Mouse (Mus musculus): ENCODE measurements around the gene Wnt6. TPM values are rescaled to one million over a fixed set of nuclear protein-coding genes. Genes with fewer than 3 reads are reported as not detected.
"Not testable (repeated sequence)": the region's sequence is repeated elsewhere in the genome, so short reads cannot be mapped to it uniquely, and the experiment has no call there.

Wnt6 gene
- polyA plus RNA-seq, 1 experiment from 2014 or later = 0.12 TPM

GRCm38 (mm10) chr1:74816612-74817199, 45.0 kb downstream of the Wnt6 start:
- Histone ChIP-seq H3K27me3 (ENCODE audit: insufficient read depth, low read length) (0 out of 2 replicates have a peak, but pooled peaks cover 3% of the 10 kb centered on the region), H3K9me3 (ENCODE audit: low read length) (no peaks in the 10 kb centered on the region), H3K4me2 (ENCODE audit: low read depth, low read length) (peak overlapping the region; percentile 75), H3K27ac (ENCODE audit: low read depth) (peak overlapping the region; percentile 85), H3K36me3 (replicated peaks; ENCODE audit: insufficient read depth, low read length) (no peaks in the 10 kb centered on the region), H3K9ac (replicated peaks) (peak overlapping the region; percentile 83), H3K4me1 (ENCODE audit: insufficient read depth) (no peaks in the 10 kb centered on the region), H3K4me3 (ENCODE audit: low read depth, low read length) (peak overlapping the region; percentile 72)
- WGBS (ENCODE audit: insufficient replicate concordance) = 7% methylated on average over 38 of the region's 38 CpGs
- peak; percentile 89 for DNase-seq
- TF ChIP-seq EP300 (IDR thresholded peaks at IDR 0.05; ENCODE audit: low read depth) = no peak
- no peak for TF ChIP-seq CTCF (IDR thresholded peaks at IDR 0.05; ENCODE audit: low read depth)
- ATAC-seq = peak; percentile 93

- Histone ChIP-seq H3K27me3 (ENCODE audit: insufficient read depth, low read length) (no peaks in the 10 kb centered on the region), H3K4me3 (ENCODE audit: low read depth, low read length) (peak overlapping the region; percentile 72), H3K9me3 (ENCODE audit: low read length) (no peaks in the 10 kb centered on the region), H3K36me3 (replicated peaks; ENCODE audit: insufficient read depth, low read length) (no peaks in the 10 kb centered on the region), H3K4me1 (ENCODE audit: insufficient read depth) (no peaks in the 10 kb centered on the region), H3K4me2 (ENCODE audit: low read depth, low read length) (peak overlapping the region; percentile 75), H3K9ac (replicated peaks) (peak overlapping the region; percentile 83), H3K27ac (ENCODE audit: low read depth) (peak overlapping the region; percentile 85)
- no peak for DNase-seq
- peak; percentile 30 for ATAC-seq
- TF ChIP-seq CTCF (IDR thresholded peaks at IDR 0.05; ENCODE audit: low read depth) (no peak), EP300 (IDR thresholded peaks at IDR 0.05; ENCODE audit: low read depth) (no peak)
- 13% methylated on average over 14 of the region's 14 CpGs for WGBS (ENCODE audit: insufficient replicate concordance)
Observed at GRCm38 (mm10) chr1:74817219-74817618, 45.5 kb downstream of the Wnt6 start.

DNA sequence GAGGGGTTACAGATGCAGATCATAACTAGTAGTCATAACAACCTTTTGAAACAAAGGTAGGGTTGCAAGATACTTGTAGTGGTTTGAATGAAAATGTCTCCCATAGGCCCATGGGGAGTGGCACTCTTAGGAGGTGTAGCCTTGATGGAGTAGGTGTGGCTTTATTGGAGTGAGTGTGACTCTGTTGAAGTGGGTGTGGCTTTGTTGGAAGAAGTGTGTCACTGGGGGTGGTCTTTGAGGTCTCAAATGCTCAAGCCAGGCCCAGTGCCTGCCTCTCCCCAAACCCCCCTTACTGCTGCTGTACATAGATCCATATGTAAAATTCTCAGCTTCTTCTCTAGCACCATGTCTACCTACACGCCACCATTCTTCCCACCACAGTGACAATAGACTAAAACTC, 46.8 kb downstream of the Wnt6 start:
- DNase-seq (no peak), ATAC-seq (no peak)
- Histone ChIP-seq H3K4me1 (ENCODE audit: insufficient read depth) (no peaks in the 10 kb centered on the region), H3K27me3 (ENCODE audit: insufficient read depth, low read length) (no peaks in the 10 kb centered on the region), H3K4me3 (ENCODE audit: low read depth, low read length) (no peak overlapping the region), H3K36me3 (replicated peaks; ENCODE audit: insufficient read depth, low read length) (no peaks in the 10 kb centered on the region), H3K9me3 (ENCODE audit: low read length) (no peaks in the 10 kb centered on the region), H3K4me2 (ENCODE audit: low read depth, low read length) (no peak overlapping the region), H3K9ac (replicated peaks) (no peak overlapping the region), H3K27ac (ENCODE audit: low read depth) (no peak overlapping the region)
- WGBS (ENCODE audit: insufficient replicate concordance) = 83% methylated on average over 1 of the region's 1 CpGs
- TF ChIP-seq CTCF (IDR thresholded peaks at IDR 0.05; ENCODE audit: low read depth) = no peak
- no peak for TF ChIP-seq EP300 (IDR thresholded peaks at IDR 0.05; ENCODE audit: low read depth)

DNA sequence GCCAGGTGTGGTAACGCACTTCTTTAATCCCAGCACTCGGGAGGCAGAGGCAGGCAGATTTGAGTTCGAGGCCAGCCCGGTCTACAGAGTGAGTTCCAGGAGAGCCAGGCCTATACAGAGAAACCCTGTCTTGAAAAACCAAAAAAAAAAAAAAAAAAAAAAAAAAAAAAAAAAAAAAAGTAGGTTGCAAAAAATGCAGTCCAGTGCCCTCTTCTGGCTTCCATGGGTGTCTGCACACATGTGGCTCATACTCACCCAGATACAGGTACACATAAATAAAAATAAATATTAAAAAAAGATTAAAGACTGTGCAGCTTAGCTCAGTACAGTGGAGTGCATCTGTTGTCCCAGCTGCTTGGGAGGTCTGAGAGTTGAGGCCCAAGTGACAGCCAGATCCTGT, 51.9 kb downstream of the Wnt6 start:
- not testable (repeated sequence) for H3K36me3 ChIP-seq (replicated peaks; ENCODE audit: insufficient read depth, low read length); DNase-seq; H3K4me3 ChIP-seq (ENCODE audit: low read depth, low read length); H3K27me3 ChIP-seq (ENCODE audit: insufficient read depth, low read length); H3K4me1 ChIP-seq (ENCODE audit: insufficient read depth); H3K27ac ChIP-seq (ENCODE audit: low read depth); H3K9me3 ChIP-seq (ENCODE audit: low read length); H3K4me2 ChIP-seq (ENCODE audit: low read depth, low read length); H3K9ac ChIP-seq (replicated peaks); ATAC-seq
- 0 out of 2 replicates have a peak, but pooled peaks have one; percentile 10 for TF ChIP-seq CTCF (IDR thresholded peaks at IDR 0.05; ENCODE audit: low read depth)
- WGBS (ENCODE audit: insufficient replicate concordance) = 92% methylated on average over 4 of the region's 4 CpGs

GRCm38 (mm10) chr1:74824518-74825302, 53.0 kb downstream of the Wnt6 start:
- WGBS (ENCODE audit: insufficient replicate concordance) = 45% methylated on average over 14 of the region's 14 CpGs
- DNase-seq (no peak), ATAC-seq (no peak)
- Histone ChIP-seq H3K9ac (replicated peaks) (no peak overlapping the region), H3K27me3 (ENCODE audit: insufficient read depth, low read length) (no peaks in the 10 kb centered on the region), H3K27ac (ENCODE audit: low read depth) (no peak overlapping the region), H3K9me3 (ENCODE audit: low read length) (no peaks in the 10 kb centered on the region), H3K4me2 (ENCODE audit: low read depth, low read length) (no peak overlapping the region), H3K36me3 (replicated peaks; ENCODE audit: insufficient read depth, low read length) (no peaks in the 10 kb centered on the region), H3K4me1 (ENCODE audit: insufficient read depth) (no peaks in the 10 kb centered on the region), H3K4me3 (ENCODE audit: low read depth, low read length) (no peak overlapping the region)
- TF ChIP-seq EP300 (IDR thresholded peaks at IDR 0.05; ENCODE audit: low read depth) (no peak), CTCF (IDR thresholded peaks at IDR 0.05; ENCODE audit: low read depth) (no peak)

DNA sequence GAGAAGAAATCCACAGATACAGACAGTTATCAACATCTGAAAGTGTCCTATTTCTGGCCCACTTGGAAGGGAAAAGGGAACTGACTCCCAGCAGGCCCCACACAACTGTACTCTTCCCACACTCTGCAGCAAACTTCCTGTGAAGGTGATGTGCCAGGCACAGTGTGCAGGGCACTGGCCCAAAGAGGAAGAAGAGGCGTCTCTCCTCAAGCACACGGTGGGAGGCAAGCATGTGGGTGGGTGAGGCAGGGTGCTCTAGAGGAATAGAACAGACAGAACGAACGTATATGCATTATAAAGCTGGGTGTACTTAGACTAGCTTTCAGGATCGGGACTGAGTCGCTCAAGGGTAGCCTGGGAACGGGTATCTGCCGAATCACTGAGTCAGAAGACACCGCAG, 58.4 kb downstream of the Wnt6 start:
- WGBS (ENCODE audit: insufficient replicate concordance) = 53% methylated on average over 9 of the region's 9 CpGs
- H3K27me3 ChIP-seq (ENCODE audit: insufficient read depth, low read length) = no peaks in the 10 kb centered on the region
- no peaks in the 10 kb centered on the region for H3K4me1 ChIP-seq (ENCODE audit: insufficient read depth)
- no peaks in the 10 kb centered on the region for H3K36me3 ChIP-seq (replicated peaks; ENCODE audit: insufficient read depth, low read length)
- no peak overlapping the region for H3K27ac ChIP-seq (ENCODE audit: low read depth)
- no peak overlapping the region for H3K4me2 ChIP-seq (ENCODE audit: low read depth, low read length)
- DNase-seq = no peak
- H3K4me3 ChIP-seq (ENCODE audit: low read depth, low read length) = no peak overlapping the region
- TF ChIP-seq EP300 (IDR thresholded peaks at IDR 0.05; ENCODE audit: low read depth) = no peak
- no peak for TF ChIP-seq CTCF (IDR thresholded peaks at IDR 0.05; ENCODE audit: low read depth)
- no peak overlapping the region for H3K9ac ChIP-seq (replicated peaks)
- ATAC-seq = no peak
- no peaks in the 10 kb centered on the region for H3K9me3 ChIP-seq (ENCODE audit: low read length)

All from liver, postnatal 0 days (tissue).